Mouse (Mus musculus) embryonic facial prominence, embryonic 15.5 days (tissue): Measurements from ENCODE around the gene Cenpb. TPM values are rescaled to one million over a fixed set of nuclear protein-coding genes. Genes with fewer than 3 reads are reported as not detected.

Source experiments
- ATAC-seq: fragments of 200-750 bp; cut with Nextera tagmentation; 2 replicates; pipeline ENCODE4 v1.8.0; 2017; ENCODE audit warnings: low read depth, moderate TSS enrichment; ENCODE audit not compliant: insufficient number of reproducible peaks, low FRiP score, low TSS enrichment
- H3K27ac ChIP-seq: fragments of 300-500 bp; sonication (generic); replicated peaks from 2 replicates; pipeline ENCODE4 v1.5.1; 2015; ENCODE audit warnings: mild to moderate bottlenecking, inconsistent platforms
- H3K27me3 ChIP-seq: fragments of 300-500 bp; sonication (generic); 2 replicates; pipeline ENCODE4 v1.6.1; 2015; ENCODE audit warnings: inconsistent platforms
- H3K36me3 ChIP-seq: fragments of 300-500 bp; sonication (generic); 2 replicates; pipeline ENCODE4 v1.6.1; 2015; ENCODE audit warnings: mild to moderate bottlenecking, inconsistent platforms
- H3K4me1 ChIP-seq: fragments of 300-500 bp; sonication (generic); 2 replicates; pipeline ENCODE4 v1.6.1; 2015; ENCODE audit warnings: inconsistent platforms
- H3K4me2 ChIP-seq: fragments of 300-500 bp; sonication (generic); replicated peaks from 2 replicates; pipeline ENCODE4 v1.6.1; 2015; ENCODE audit warnings: mild to moderate bottlenecking, inconsistent platforms
- H3K4me3 ChIP-seq: fragments of 300-500 bp; sonication (generic); replicated peaks from 2 replicates; pipeline ENCODE4 v1.5.1; 2015; ENCODE audit warnings: mild to moderate bottlenecking, inconsistent platforms
- H3K9ac ChIP-seq: fragments of 300-500 bp; sonication (generic); 2 replicates; pipeline ENCODE4 v1.6.1; 2015; ENCODE audit warnings: inconsistent platforms
- H3K9me3 ChIP-seq: fragments of 300-500 bp; sonication (generic); replicated peaks from 2 replicates; pipeline ENCODE4 v1.6.1; 2016; ENCODE audit warnings: inconsistent platforms
- WGBS: fragments of 180-500 bp; shearing (Covaris S2); methylation state at CpG from one replicate; pipeline ENCODE4 v1.1.7; 2015; 5-methylcytosine and 5-hydroxymethylcytosine counted together
- polyA plus RNA-seq: library from polyadenylated mRNA; unstranded; fragments of >200 nt; fragmentation: Nextera tagmentation; extraction: Ambion mirVana; gene quantifications from 2 replicates; pipeline ENCODE4 v1.2.1, GENCODE M21; 2015

Gene Cenpb
- polyA plus RNA-seq, 1 experiment from 2014 or later: 13.3 TPM

- H3K27me3 ChIP-seq: no peaks in the 10 kb centered on the region
- peak overlapping the region; percentile 93 for H3K4me2 ChIP-seq
- peak overlapping the region; percentile 95 for H3K27ac ChIP-seq
- peaks cover 20% of the 10 kb centered on the region for H3K4me1 ChIP-seq
- peak overlapping the region; percentile 77 for H3K4me3 ChIP-seq
- WGBS: under 1% methylated on average over 17 of the region's 17 CpGs
- peaks cover under 1% of the 10 kb centered on the region; the same call in 1 of the 2 replicates for H3K36me3 ChIP-seq
- peak overlapping the region; percentile 60 for H3K9ac ChIP-seq
- no peaks in the 10 kb centered on the region for H3K9me3 ChIP-seq
- peak; percentile 6; the same call in 1 of the 2 replicates for ATAC-seq
Measured at GRCm38 (mm10) chr2:131160671-131161111, 19.2 kb downstream of the Cenpb start.

GRCm38 (mm10) chr2:131159938-131160581 lies 19.8 kb downstream of the Cenpb start, which contains the start of gene 1700037H04Rik:
Gene 1700037H04Rik, minus strand, starts transcription at chr2:131160081.
- Histone ChIP-seq H3K27ac (peak within 1 kb of the TSS; percentile 95), H3K4me1 (peaks cover 20% of the 10 kb centered on the region), H3K9ac (peak within 1 kb of the TSS; percentile 90), H3K27me3 (no peaks in the 10 kb centered on the region), H3K4me2 (peak within 1 kb of the TSS; percentile 93), H3K9me3 (no peaks in the 10 kb centered on the region), H3K4me3 (peak within 1 kb of the TSS; percentile 77), H3K36me3 (peaks cover 6% of the 10 kb centered on the region; the same call in 1 of the 2 replicates)
- ATAC-seq: peak; percentile 97
- under 1% methylated on average over 54 of the region's 54 CpGs for WGBS

GRCm38 (mm10) chr2:131159491-131159910 lies 20.4 kb downstream of the Cenpb start:
- peak overlapping the region; percentile 95 for H3K27ac ChIP-seq
- no peaks in the 10 kb centered on the region for H3K27me3 ChIP-seq
- peaks cover 6% of the 10 kb centered on the region; the same call in 1 of the 2 replicates for H3K36me3 ChIP-seq
- peak overlapping the region; percentile 77 for H3K4me3 ChIP-seq
- H3K4me2 ChIP-seq: peak overlapping the region; percentile 93
- peak; percentile 48 for ATAC-seq
- H3K4me1 ChIP-seq: peaks cover 20% of the 10 kb centered on the region
- H3K9me3 ChIP-seq: no peaks in the 10 kb centered on the region
- H3K9ac ChIP-seq: peak overlapping the region; percentile 90
- under 1% methylated on average over 18 of the region's 18 CpGs for WGBS

GRCm38 (mm10) chr2:131156987-131157386 lies 22.9 kb downstream of the Cenpb start:
- Histone ChIP-seq H3K4me1 (peaks cover 17% of the 10 kb centered on the region), H3K4me3 (no peak overlapping the region), H3K36me3 (peaks cover 11% of the 10 kb centered on the region; the same call in 1 of the 2 replicates), H3K9ac (no peak overlapping the region), H3K4me2 (no peak overlapping the region), H3K27me3 (no peaks in the 10 kb centered on the region), H3K27ac (no peak overlapping the region), H3K9me3 (no peaks in the 10 kb centered on the region)
- no peak for ATAC-seq
- WGBS: 91% methylated on average over 7 of the region's 7 CpGs

- no peak for ATAC-seq
- no peak overlapping the region for H3K4me3 ChIP-seq
- no peaks in the 10 kb centered on the region for H3K27me3 ChIP-seq
- WGBS: 91% methylated on average over 4 of the region's 4 CpGs
- H3K36me3 ChIP-seq: peaks cover 30% of the 10 kb centered on the region
- H3K27ac ChIP-seq: no peak overlapping the region
- H3K9me3 ChIP-seq: no peaks in the 10 kb centered on the region
- peaks cover 8% of the 10 kb centered on the region for H3K4me1 ChIP-seq
- H3K4me2 ChIP-seq: no peak overlapping the region
- H3K9ac ChIP-seq: no peak overlapping the region
Measured at GRCm38 (mm10) chr2:131154036-131154435, 25.8 kb downstream of the Cenpb start.

GRCm38 (mm10) chr2:131152166-131152730 lies 27.6 kb downstream of the Cenpb start:
- 91% methylated on average over 7 of the region's 7 CpGs for WGBS
- no peaks in the 10 kb centered on the region; the same call in 1 of the 2 replicates for H3K4me1 ChIP-seq
- no peaks in the 10 kb centered on the region for H3K9me3 ChIP-seq
- H3K27me3 ChIP-seq: no peaks in the 10 kb centered on the region
- peaks cover 48% of the 10 kb centered on the region for H3K36me3 ChIP-seq
- H3K4me3 ChIP-seq: no peak overlapping the region
- ATAC-seq: no peak
- H3K9ac ChIP-seq: no peak overlapping the region
- H3K4me2 ChIP-seq: no peak overlapping the region
- no peak overlapping the region for H3K27ac ChIP-seq

- peaks cover 72% of the 10 kb centered on the region for H3K36me3 ChIP-seq
Measured at GRCm38 (mm10) chr2:131149254-131149578, 30.7 kb downstream of the Cenpb start.

GRCm38 (mm10) chr2:131148353-131149253 lies 31.3 kb downstream of the Cenpb start:
- 85% methylated on average over 8 of the region's 8 CpGs for WGBS
- H3K4me1 ChIP-seq: no peaks in the 10 kb centered on the region
- H3K9me3 ChIP-seq: no peaks in the 10 kb centered on the region
- H3K9ac ChIP-seq: no peak overlapping the region
- ATAC-seq: no peak
- H3K27ac ChIP-seq: no peak overlapping the region
- H3K27me3 ChIP-seq: no peaks in the 10 kb centered on the region
- no peak overlapping the region for H3K4me2 ChIP-seq
- peaks cover 76% of the 10 kb centered on the region for H3K36me3 ChIP-seq
- H3K4me3 ChIP-seq: no peak overlapping the region

More at GRCm38 (mm10) chr2:131149254-131149578, 30.7 kb downstream of the Cenpb start:
- Histone ChIP-seq H3K27me3 (no peaks in the 10 kb centered on the region), H3K9me3 (no peaks in the 10 kb centered on the region), H3K4me1 (no peaks in the 10 kb centered on the region), H3K27ac (no peak overlapping the region), H3K4me3 (no peak overlapping the region), H3K4me2 (no peak overlapping the region), H3K9ac (no peak overlapping the region)
- WGBS: 99% methylated on average over 3 of the region's 3 CpGs
- ATAC-seq: no peak

GRCm38 (mm10) chr2:131147043-131147365 lies 32.9 kb downstream of the Cenpb start:
- Histone ChIP-seq H3K4me1 (peaks cover 5% of the 10 kb centered on the region; the same call in 1 of the 2 replicates), H3K27me3 (no peaks in the 10 kb centered on the region), H3K27ac (no peak overlapping the region), H3K36me3 (peaks cover 82% of the 10 kb centered on the region), H3K9ac (no peak overlapping the region), H3K4me2 (no peak overlapping the region), H3K4me3 (no peak overlapping the region), H3K9me3 (no peaks in the 10 kb centered on the region)
- no peak for ATAC-seq
- WGBS: 90% methylated on average over 8 of the region's 8 CpGs

GRCm38 (mm10) chr2:131146193-131147042 lies 33.4 kb downstream of the Cenpb start:
- ATAC-seq: no peak
- H3K27me3 ChIP-seq: no peaks in the 10 kb centered on the region
- no peak overlapping the region for H3K27ac ChIP-seq
- no peak overlapping the region for H3K4me2 ChIP-seq
- 85% methylated on average over 21 of the region's 21 CpGs for WGBS
- no peaks in the 10 kb centered on the region for H3K9me3 ChIP-seq
- peaks cover 82% of the 10 kb centered on the region for H3K36me3 ChIP-seq
- H3K9ac ChIP-seq: no peak overlapping the region
- peaks cover 5% of the 10 kb centered on the region; the same call in 1 of the 2 replicates for H3K4me1 ChIP-seq
- no peak overlapping the region for H3K4me3 ChIP-seq
